Mouse (Mus musculus) limb, embryonic 15.5 days (tissue): ENCODE measurements at regions not wholly inside any gene's neighbourhood (a gene's known extent, or its start where the extent isn't known, plus 50 kb on each side); places are given as distances from the start of the nearest gene placed in this dataset.

Experiments
- ATAC-seq: fragments of 200-750 bp; cut with Nextera tagmentation; 2 replicates; pipeline ENCODE4 v1.8.0; 2017; ENCODE audit warnings: low read depth, moderate TSS enrichment; ENCODE audit not compliant: insufficient number of reproducible peaks, low FRiP score, low TSS enrichment
- H3K27ac ChIP-seq: fragments of 300-500 bp; sonication (generic); 2 replicates; pipeline ENCODE4 v1.5.1; 2015; ENCODE audit warnings: moderate library complexity, mild to moderate bottlenecking, inconsistent platforms
- H3K27me3 ChIP-seq: fragments of 300-500 bp; sonication (generic); 2 replicates; pipeline ENCODE4 v1.6.1; 2015; ENCODE audit warnings: inconsistent platforms
- H3K36me3 ChIP-seq: fragments of 300-500 bp; sonication (generic); 2 replicates; pipeline ENCODE4 v1.6.1; 2015; ENCODE audit warnings: inconsistent platforms
- H3K4me1 ChIP-seq: fragments of 300-500 bp; sonication (generic); 2 replicates; pipeline ENCODE4 v1.6.1; 2015; ENCODE audit warnings: inconsistent platforms
- H3K4me2 ChIP-seq: fragments of 300-500 bp; sonication (generic); 2 replicates; pipeline ENCODE4 v1.6.1; 2015; ENCODE audit warnings: mild to moderate bottlenecking, inconsistent platforms
- H3K4me3 ChIP-seq: fragments of 300-500 bp; sonication (generic); 2 replicates; pipeline ENCODE4 v1.5.1; 2015; ENCODE audit warnings: mild to moderate bottlenecking, inconsistent platforms
- H3K9ac ChIP-seq: fragments of 300-500 bp; sonication (generic); 2 replicates; pipeline ENCODE4 v1.6.1; 2015; ENCODE audit warnings: inconsistent platforms
- H3K9me3 ChIP-seq: fragments of 300-500 bp; sonication (generic); 2 replicates; pipeline ENCODE4 v1.6.1; 2016; ENCODE audit warnings: inconsistent platforms
- WGBS: fragments of 180-500 bp; shearing (Covaris S2); methylation state at CpG from one replicate; pipeline ENCODE4 v1.1.7; 2015; 5-methylcytosine and 5-hydroxymethylcytosine counted together

DNA sequence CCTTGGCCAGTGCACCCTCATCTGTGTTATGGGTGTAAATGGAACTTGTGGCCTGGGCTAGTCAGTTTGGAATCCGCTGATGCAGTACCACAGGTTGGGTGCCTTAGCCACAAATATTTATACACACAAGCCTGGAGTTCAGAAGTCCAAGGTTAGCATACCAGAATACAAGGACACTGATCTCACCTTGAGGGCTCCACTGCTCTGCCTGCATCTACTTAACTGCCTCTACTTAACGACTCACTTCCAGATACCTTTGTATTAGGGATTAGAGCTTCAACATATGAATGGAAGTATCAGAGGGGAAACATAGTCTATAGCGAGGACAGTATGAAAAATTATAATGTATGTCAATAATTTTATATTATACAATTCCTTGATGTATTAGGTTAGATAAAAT, 57.5 kb downstream of the Tmem174 start:
- Histone ChIP-seq H3K27me3 (peaks cover 34% of the 10 kb centered on the region), H3K4me2 (no peak overlapping the region)

GRCm38 (mm10) chr13:98578426-98579066, 58.7 kb downstream of the Tmem174 start:
- WGBS: 44% methylated on average over 11 of the region's 11 CpGs
- ATAC-seq: no peak
- peaks cover 33% of the 10 kb centered on the region for H3K27me3 ChIP-seq

More for the DNA sequence above, 57.5 kb downstream of the Tmem174 start:
- H3K36me3 ChIP-seq: no peaks in the 10 kb centered on the region
- 86% methylated on average over 3 of the region's 3 CpGs for WGBS
- H3K4me3 ChIP-seq: no peak overlapping the region
- no peak overlapping the region for H3K9ac ChIP-seq
- ATAC-seq: no peak
- H3K9me3 ChIP-seq: no peaks in the 10 kb centered on the region
- no peak overlapping the region for H3K27ac ChIP-seq
- peaks cover 13% of the 10 kb centered on the region for H3K4me1 ChIP-seq

GRCm38 (mm10) chr13:98576061-98576460, 61.1 kb downstream of the Tmem174 start:
- ATAC-seq: no peak
- Histone ChIP-seq H3K4me3 (no peak overlapping the region), H3K9me3 (no peaks in the 10 kb centered on the region), H3K27me3 (peaks cover 50% of the 10 kb centered on the region), H3K4me1 (peaks cover 36% of the 10 kb centered on the region), H3K4me2 (no peak overlapping the region), H3K36me3 (no peaks in the 10 kb centered on the region), H3K9ac (no peak overlapping the region), H3K27ac (no peak overlapping the region)
- 58% methylated on average over 3 of the region's 3 CpGs for WGBS

More at GRCm38 (mm10) chr13:98578426-98579066, 58.7 kb downstream of the Tmem174 start:
- Histone ChIP-seq H3K9me3 (no peaks in the 10 kb centered on the region), H3K4me2 (no peak overlapping the region), H3K9ac (no peak overlapping the region), H3K27ac (no peak overlapping the region), H3K4me3 (no peak overlapping the region), H3K4me1 (peaks cover 18% of the 10 kb centered on the region), H3K36me3 (no peaks in the 10 kb centered on the region)

DNA sequence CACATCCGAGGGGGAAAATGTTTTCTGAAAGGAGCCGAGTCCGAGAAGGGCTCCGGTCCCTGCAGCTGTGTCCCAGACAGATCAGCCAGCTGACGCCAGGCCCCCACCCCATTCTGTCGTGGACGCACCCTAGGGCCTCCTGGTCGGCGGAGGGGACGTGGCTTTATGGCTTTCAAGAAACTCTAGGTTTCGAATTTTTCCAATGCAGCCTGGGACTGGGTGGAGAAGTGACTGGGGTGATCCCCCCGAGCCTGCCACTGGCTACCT, 63.2 kb downstream of the Tmem174 start:
- Histone ChIP-seq H3K9me3 (no peaks in the 10 kb centered on the region), H3K4me1 (peaks cover 36% of the 10 kb centered on the region), H3K4me2 (0 out of 2 replicates have a peak overlapping the region, but pooled peaks have one; percentile 10), H3K27ac (no peak overlapping the region), H3K9ac (no peak overlapping the region), H3K27me3 (peaks cover 56% of the 10 kb centered on the region), H3K4me3 (no peak overlapping the region), H3K36me3 (no peaks in the 10 kb centered on the region)
- no peak for ATAC-seq
- 38% methylated on average over 12 of the region's 12 CpGs for WGBS

- peak overlapping the region; percentile 8; the same call in 1 of the 2 replicates for H3K9ac ChIP-seq
- peaks cover 56% of the 10 kb centered on the region for H3K27me3 ChIP-seq
- peaks cover 33% of the 10 kb centered on the region for H3K4me1 ChIP-seq
- H3K36me3 ChIP-seq: no peaks in the 10 kb centered on the region
- peak; percentile 44; the same call in 1 of the 2 replicates for ATAC-seq
- H3K4me2 ChIP-seq: peak overlapping the region; percentile 88
- no peak overlapping the region for H3K27ac ChIP-seq
- H3K9me3 ChIP-seq: no peaks in the 10 kb centered on the region
- 20% methylated on average over 39 of the region's 39 CpGs for WGBS
- peak overlapping the region; percentile 39 for H3K4me3 ChIP-seq
These were observed 63.8 kb downstream of the Tmem174 start for GRCm38 (mm10) chr13:98573261-98574056.

GRCm38 (mm10) chr13:98572581-98573260, 64.5 kb downstream of the Tmem174 start:
- Histone ChIP-seq H3K36me3 (no peaks in the 10 kb centered on the region), H3K27me3 (peaks cover 56% of the 10 kb centered on the region), H3K4me2 (peak overlapping the region; percentile 88), H3K9me3 (no peaks in the 10 kb centered on the region), H3K9ac (peak overlapping the region; percentile 8; the same call in 1 of the 2 replicates), H3K4me1 (peaks cover 32% of the 10 kb centered on the region), H3K4me3 (peak overlapping the region; percentile 39), H3K27ac (no peak overlapping the region; the same call in 1 of the 2 replicates)
- ATAC-seq: no peak
- 2% methylated on average over 50 of the region's 50 CpGs for WGBS

GRCm38 (mm10) chr13:98572011-98572570, 65.1 kb downstream of the Tmem174 start:
- no peak overlapping the region for H3K9ac ChIP-seq
- peak overlapping the region; percentile 88 for H3K4me2 ChIP-seq
- H3K27me3 ChIP-seq: peaks cover 56% of the 10 kb centered on the region
- peak overlapping the region; percentile 39 for H3K4me3 ChIP-seq
- no peak overlapping the region for H3K27ac ChIP-seq
- H3K4me1 ChIP-seq: peaks cover 28% of the 10 kb centered on the region
- no peaks in the 10 kb centered on the region for H3K9me3 ChIP-seq
- no peak for ATAC-seq
- H3K36me3 ChIP-seq: no peaks in the 10 kb centered on the region
- WGBS: 12% methylated on average over 13 of the region's 14 CpGs

DNA sequence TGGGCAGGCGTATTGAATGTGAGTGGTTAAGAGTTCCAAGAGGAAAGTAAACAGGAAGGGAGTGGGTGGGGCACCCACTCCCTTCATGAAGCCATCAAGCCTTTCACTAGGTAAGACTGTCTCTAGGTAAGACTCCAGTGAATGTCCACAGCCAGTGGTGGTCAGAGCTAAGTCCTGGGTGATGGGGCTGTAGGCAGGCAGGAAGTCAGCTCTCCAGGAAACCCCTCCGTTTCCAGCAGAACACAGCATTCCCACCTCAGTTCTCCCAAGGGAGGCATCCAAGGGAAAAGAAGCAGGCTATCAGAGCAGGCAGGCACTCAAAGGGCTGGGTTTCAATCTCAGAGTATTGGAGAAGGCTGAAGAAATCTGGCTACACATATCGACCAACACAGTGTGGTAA, 66.2 kb downstream of the Tmem174 start:
- Histone ChIP-seq H3K4me3 (no peak overlapping the region), H3K9ac (no peak overlapping the region), H3K4me2 (no peak overlapping the region), H3K27me3 (peaks cover 56% of the 10 kb centered on the region), H3K4me1 (peaks cover 26% of the 10 kb centered on the region), H3K27ac (no peak overlapping the region), H3K36me3 (no peaks in the 10 kb centered on the region), H3K9me3 (no peaks in the 10 kb centered on the region)
- ATAC-seq: no peak
- 56% methylated on average over 3 of the region's 3 CpGs for WGBS

- ATAC-seq: no peak
These were observed 63.9 kb upstream of the Gm10320 start for GRCm38 (mm10) chr13:98555693-98556092.

DNA sequence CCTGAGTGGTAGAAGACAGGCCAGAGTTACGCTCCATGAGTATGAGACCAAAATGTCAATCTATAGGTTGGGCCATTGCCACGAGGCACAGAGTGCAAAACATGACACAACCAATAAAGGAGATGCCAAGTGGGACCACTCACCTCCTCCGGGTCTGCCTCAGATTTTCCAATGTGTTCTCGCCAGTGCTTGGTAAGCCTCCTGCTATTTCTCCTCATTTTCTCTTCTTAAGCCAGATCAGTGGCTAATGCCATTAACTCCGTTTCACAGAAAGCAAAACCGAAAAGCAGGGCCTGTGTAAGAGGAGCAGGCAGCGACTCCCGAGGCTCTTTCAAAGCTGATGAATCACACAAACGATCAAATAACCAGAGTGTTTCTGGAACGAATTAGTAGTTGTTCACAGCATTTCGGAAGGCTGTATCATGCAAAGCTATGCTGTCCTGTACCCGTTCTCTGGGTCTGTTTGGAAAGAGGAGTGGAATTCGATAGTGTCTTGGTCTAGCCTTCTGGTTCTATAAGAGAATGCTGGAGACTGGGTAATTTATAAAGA, 59.7 kb upstream of the Gm10320 start:
- Histone ChIP-seq H3K9me3 (no peaks in the 10 kb centered on the region), H3K36me3 (no peaks in the 10 kb centered on the region), H3K4me3 (no peak overlapping the region), H3K9ac (no peak overlapping the region), H3K27me3 (0 out of 2 replicates have a peak, but pooled peaks cover 4% of the 10 kb centered on the region), H3K27ac (no peak overlapping the region), H3K4me2 (no peak overlapping the region), H3K4me1 (peaks cover 27% of the 10 kb centered on the region)
- WGBS: 48% methylated on average over 13 of the region's 13 CpGs
- no peak for ATAC-seq

More at GRCm38 (mm10) chr13:98555693-98556092, 63.9 kb upstream of the Gm10320 start:
- H3K36me3 ChIP-seq: no peaks in the 10 kb centered on the region; the same call in 1 of the 2 replicates
- no peak overlapping the region for H3K4me2 ChIP-seq
- H3K27ac ChIP-seq: no peak overlapping the region
- peaks cover 22% of the 10 kb centered on the region for H3K4me1 ChIP-seq
- 29% methylated on average over 6 of the region's 6 CpGs for WGBS
- H3K9ac ChIP-seq: no peak overlapping the region
- H3K9me3 ChIP-seq: no peaks in the 10 kb centered on the region
- no peak overlapping the region for H3K4me3 ChIP-seq
- no peaks in the 10 kb centered on the region for H3K27me3 ChIP-seq

DNA sequence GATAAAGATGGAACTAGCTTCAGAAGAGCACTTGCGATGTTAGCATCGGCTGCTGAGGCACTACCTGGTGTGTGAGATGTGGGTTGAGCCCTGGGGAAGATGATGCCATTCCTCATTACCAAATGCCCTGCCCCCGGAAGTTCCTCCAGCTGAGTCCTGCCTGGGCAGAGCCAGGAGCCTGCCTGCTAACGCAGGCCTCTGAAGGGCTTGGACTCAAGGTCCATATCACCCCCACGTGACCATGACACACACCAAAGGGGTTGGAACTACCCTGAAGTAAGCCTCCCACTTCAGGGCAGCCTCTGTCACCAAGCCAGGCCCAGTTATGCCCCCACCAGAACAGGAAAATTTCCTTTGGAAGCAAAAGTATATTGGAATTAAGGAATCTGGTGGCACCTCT, 55.4 kb upstream of the Gm10320 start:
- H3K27me3 ChIP-seq: 0 out of 2 replicates have a peak, but pooled peaks cover 4% of the 10 kb centered on the region
- H3K9me3 ChIP-seq: no peaks in the 10 kb centered on the region
- no peak overlapping the region for H3K4me2 ChIP-seq
- 0 out of 2 replicates have a peak overlapping the region, but pooled peaks have one; percentile 18 for H3K27ac ChIP-seq
- H3K4me1 ChIP-seq: peaks cover 28% of the 10 kb centered on the region
- H3K4me3 ChIP-seq: no peak overlapping the region
- WGBS: 68% methylated on average over 5 of the region's 5 CpGs
- no peaks in the 10 kb centered on the region for H3K36me3 ChIP-seq
- ATAC-seq: no peak
- no peak overlapping the region for H3K9ac ChIP-seq
